Mouse (Mus musculus) lung, embryonic 16.5 days (tissue): ENCODE measurements around the gene Cacna2d1. TPM values are rescaled to one million over a fixed set of nuclear protein-coding genes. Genes with fewer than 3 reads are reported as not detected.

Experiments
- ATAC-seq: fragments of 200-750 bp; cut with Nextera tagmentation; 2 replicates; pipeline ENCODE4 v1.8.0; 2017; ENCODE audit warnings: low read depth, mild to moderate bottlenecking, moderate library complexity
- H3K27ac ChIP-seq: fragments of 300-500 bp; sonication (generic); 2 replicates; pipeline ENCODE4 v1.5.1; 2014; ENCODE audit warnings: mild to moderate bottlenecking, control low read depth, low read length
- H3K27me3 ChIP-seq: fragments of 300-500 bp; sonication (generic); 2 replicates; pipeline ENCODE4 v1.6.1; 2014; ENCODE audit warnings: low read depth, low read length, mixed read lengths; ENCODE audit not compliant: control insufficient read depth, insufficient read depth
- H3K36me3 ChIP-seq: fragments of 300-500 bp; sonication (generic); 2 replicates; pipeline ENCODE4 v1.6.1; 2014; ENCODE audit warnings: low read length; ENCODE audit not compliant: control insufficient read depth, insufficient read depth
- H3K4me1 ChIP-seq: fragments of 300-500 bp; sonication (generic); replicated peaks from 2 replicates; pipeline ENCODE4 v1.6.1; 2014; ENCODE audit warnings: low read length, mixed read lengths; ENCODE audit not compliant: control insufficient read depth, insufficient read depth
- H3K4me2 ChIP-seq: fragments of 300-500 bp; sonication (generic); 2 replicates; pipeline ENCODE4 v1.6.1; 2014; ENCODE audit warnings: low read depth, low read length, control low read depth
- H3K4me3 ChIP-seq: fragments of 300-500 bp; sonication (generic); 2 replicates; pipeline ENCODE4 v1.5.1; 2014; ENCODE audit warnings: mild to moderate bottlenecking, low read length, control low read depth
- H3K9ac ChIP-seq: fragments of 300-500 bp; sonication (generic); 2 replicates; pipeline ENCODE4 v1.6.1; 2014; ENCODE audit warnings: low read length, control low read depth
- H3K9me3 ChIP-seq: fragments of 300-500 bp; sonication (generic); 2 replicates; pipeline ENCODE4 v1.6.1; 2016; ENCODE audit warnings: low read length; ENCODE audit not compliant: control insufficient read depth
- WGBS: fragments of 180-500 bp; shearing (Covaris S2); extraction: QIAGEN DNeasy Blood & Tissue Kit; methylation state at CpG from one replicate; pipeline ENCODE4 v1.1.7; 2014; 5-methylcytosine and 5-hydroxymethylcytosine counted together
- polyA plus RNA-seq: library from polyadenylated mRNA; unstranded; fragments of >200 nt; fragmentation: Nextera tagmentation; extraction: Ambion mirVana; gene quantifications from 2 replicates; pipeline ENCODE4 v1.2.1, GENCODE M21; 2015

The Cacna2d1 gene
- polyA plus RNA-seq, 1 experiment from 2014 or later, result 9.6 TPM

- Histone ChIP-seq H3K27ac (no peak overlapping the region), H3K9ac (no peak overlapping the region), H3K4me3 (no peak overlapping the region), H3K9me3 (no peaks in the 10 kb centered on the region), H3K4me1 (no peaks in the 10 kb centered on the region), H3K36me3 (no peaks in the 10 kb centered on the region), H3K27me3 (no peaks in the 10 kb centered on the region), H3K4me2 (no peak overlapping the region)
- ATAC-seq, result no peak
These were observed 40.2 kb downstream of the Cacna2d1 start for GRCm38 (mm10) chr5:15974652-15975051.

- Histone ChIP-seq H3K4me3 (no peak overlapping the region), H3K9me3 (no peaks in the 10 kb centered on the region), H3K4me1 (no peaks in the 10 kb centered on the region), H3K27ac (no peak overlapping the region), H3K27me3 (no peaks in the 10 kb centered on the region), H3K36me3 (no peaks in the 10 kb centered on the region), H3K9ac (no peak overlapping the region), H3K4me2 (no peak overlapping the region)
- ATAC-seq, result no peak
- WGBS, result 87% methylated on average over 2 of the region's 2 CpGs
These were observed 44.7 kb downstream of the Cacna2d1 start for GRCm38 (mm10) chr5:15979225-15979624.

GRCm38 (mm10) chr5:15982573-15982972, 48.1 kb downstream of the Cacna2d1 start:
- no peak overlapping the region for H3K27ac ChIP-seq
- no peaks in the 10 kb centered on the region for H3K27me3 ChIP-seq
- no peak overlapping the region for H3K9ac ChIP-seq
- no peaks in the 10 kb centered on the region for H3K36me3 ChIP-seq
- WGBS, result 42% methylated on average over 4 of the region's 4 CpGs
- H3K4me3 ChIP-seq, result no peak overlapping the region
- no peaks in the 10 kb centered on the region for H3K4me1 ChIP-seq
- no peak for ATAC-seq
- H3K4me2 ChIP-seq, result no peak overlapping the region
- no peaks in the 10 kb centered on the region for H3K9me3 ChIP-seq

GRCm38 (mm10) chr5:15983354-15983753, 48.9 kb downstream of the Cacna2d1 start:
- no peak overlapping the region for H3K4me3 ChIP-seq
- H3K27ac ChIP-seq, result no peak overlapping the region
- H3K4me2 ChIP-seq, result no peak overlapping the region
- no peaks in the 10 kb centered on the region for H3K27me3 ChIP-seq
- WGBS, result 35% methylated on average over 5 of the region's 5 CpGs
- no peaks in the 10 kb centered on the region for H3K36me3 ChIP-seq
- H3K4me1 ChIP-seq, result no peaks in the 10 kb centered on the region
- no peaks in the 10 kb centered on the region for H3K9me3 ChIP-seq
- no peak for ATAC-seq
- no peak overlapping the region for H3K9ac ChIP-seq

- Histone ChIP-seq H3K36me3 (no peaks in the 10 kb centered on the region), H3K4me1 (no peaks in the 10 kb centered on the region), H3K4me3 (no peak overlapping the region), H3K27me3 (no peaks in the 10 kb centered on the region), H3K27ac (no peak overlapping the region), H3K4me2 (no peak overlapping the region), H3K9me3 (no peaks in the 10 kb centered on the region), H3K9ac (no peak overlapping the region)
- WGBS, result 80% methylated on average over 7 of the region's 7 CpGs
- no peak for ATAC-seq
These were observed 50.9 kb downstream of the Cacna2d1 start for GRCm38 (mm10) chr5:15985228-15985858.

- no peak for ATAC-seq
- H3K4me2 ChIP-seq, result no peak overlapping the region
- H3K27ac ChIP-seq, result no peak overlapping the region
- no peaks in the 10 kb centered on the region for H3K27me3 ChIP-seq
- H3K36me3 ChIP-seq, result no peaks in the 10 kb centered on the region
- no peak overlapping the region for H3K9ac ChIP-seq
- H3K9me3 ChIP-seq, result no peaks in the 10 kb centered on the region
- WGBS, result 59% methylated on average over 4 of the region's 4 CpGs
- H3K4me1 ChIP-seq, result no peaks in the 10 kb centered on the region
- no peak overlapping the region for H3K4me3 ChIP-seq
These were observed 51.4 kb downstream of the Cacna2d1 start for GRCm38 (mm10) chr5:15985901-15986300.

- Histone ChIP-seq H3K4me1 (no peaks in the 10 kb centered on the region), H3K27ac (no peak overlapping the region), H3K9ac (no peak overlapping the region), H3K36me3 (no peaks in the 10 kb centered on the region), H3K4me3 (no peak overlapping the region), H3K27me3 (no peaks in the 10 kb centered on the region), H3K4me2 (no peak overlapping the region), H3K9me3 (no peaks in the 10 kb centered on the region)
- 73% methylated on average over 12 of the region's 12 CpGs for WGBS
- ATAC-seq, result no peak
These were observed 57.1 kb downstream of the Cacna2d1 start for GRCm38 (mm10) chr5:15991428-15992139.

GRCm38 (mm10) chr5:15993252-15993944, 58.9 kb downstream of the Cacna2d1 start:
- Histone ChIP-seq H3K4me1 (no peaks in the 10 kb centered on the region), H3K9ac (no peak overlapping the region), H3K27me3 (no peaks in the 10 kb centered on the region), H3K9me3 (no peaks in the 10 kb centered on the region), H3K27ac (no peak overlapping the region), H3K4me3 (no peak overlapping the region), H3K4me2 (no peak overlapping the region), H3K36me3 (no peaks in the 10 kb centered on the region)
- 65% methylated on average over 4 of the region's 4 CpGs for WGBS
- no peak for ATAC-seq

- no peak overlapping the region for H3K9ac ChIP-seq
- H3K27ac ChIP-seq, result no peak overlapping the region
- no peak for ATAC-seq
- H3K4me2 ChIP-seq, result no peak overlapping the region
- no peaks in the 10 kb centered on the region for H3K9me3 ChIP-seq
- no peaks in the 10 kb centered on the region for H3K36me3 ChIP-seq
- peaks cover under 1% of the 10 kb centered on the region; the same call in 1 of the 2 replicates for H3K4me1 ChIP-seq
- H3K4me3 ChIP-seq, result no peak overlapping the region
- 89% methylated on average over 3 of the region's 3 CpGs for whole genome bisulfite sequencing
- H3K27me3 ChIP-seq, result no peaks in the 10 kb centered on the region
These were observed 62.7 kb downstream of the Cacna2d1 start for GRCm38 (mm10) chr5:15997190-15997589.
